Mouse (Mus musculus) gastrocnemius, postnatal 10 days (tissue): ENCODE results near the gene Otulinl. TPM values are rescaled to one million over a fixed set of nuclear protein-coding genes. Genes with fewer than 3 reads are reported as not detected.

Source experiments
- DNase-seq: peaks from one replicate; pipeline ENCODE4 v3.0.0; 2021; ENCODE audit warnings: mixed read lengths
- total RNA-seq, 2 experiments: library from RNA; stranded (reverse); gene quantifications; 2 replicates each; pipeline ENCODE4 v1.2.3; 2021

Otulinl gene
- total RNA-seq, 2 experiments from 2014 or later = 2.3 to 3.6 TPM

DNA sequence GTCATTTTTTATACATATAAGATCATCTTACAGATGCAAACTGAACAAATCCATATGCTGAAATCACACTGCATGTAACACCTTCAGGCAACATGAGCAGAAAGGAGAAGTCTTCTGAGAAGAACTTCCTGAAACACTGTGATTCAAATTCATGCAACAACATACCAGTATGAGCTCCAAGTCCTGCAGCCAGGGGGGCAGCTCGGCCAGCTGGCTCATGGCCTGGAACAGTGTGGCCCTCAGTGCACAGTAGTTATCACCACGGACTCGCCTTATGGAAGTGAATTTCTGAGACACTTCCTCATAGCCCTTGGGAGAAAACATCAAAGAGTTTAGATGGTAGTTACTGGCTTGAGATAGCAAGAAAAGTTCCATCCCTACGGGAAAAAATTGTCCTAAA, 65.2 kb downstream of the Otulinl start:
- DNase-seq = peak; percentile 62

DNA sequence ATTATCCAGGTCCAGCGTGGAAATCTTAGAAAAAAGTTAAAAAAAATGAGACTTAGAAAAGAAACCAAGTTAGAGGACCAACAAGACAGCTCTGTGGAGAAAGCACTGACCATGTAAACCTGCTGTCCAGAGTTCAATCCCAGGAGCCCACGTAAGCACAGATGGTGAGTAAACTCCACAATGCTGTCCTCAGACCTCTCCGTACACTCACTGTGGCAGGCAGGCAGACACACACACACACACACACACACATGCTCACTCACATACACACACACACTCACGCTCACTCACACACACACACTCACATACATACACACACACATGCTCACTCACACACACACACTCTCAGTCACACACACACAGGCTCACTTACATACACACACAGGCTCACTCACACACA, 68.1 kb downstream of the Otulinl start:
- no peak for DNase-seq

DNA sequence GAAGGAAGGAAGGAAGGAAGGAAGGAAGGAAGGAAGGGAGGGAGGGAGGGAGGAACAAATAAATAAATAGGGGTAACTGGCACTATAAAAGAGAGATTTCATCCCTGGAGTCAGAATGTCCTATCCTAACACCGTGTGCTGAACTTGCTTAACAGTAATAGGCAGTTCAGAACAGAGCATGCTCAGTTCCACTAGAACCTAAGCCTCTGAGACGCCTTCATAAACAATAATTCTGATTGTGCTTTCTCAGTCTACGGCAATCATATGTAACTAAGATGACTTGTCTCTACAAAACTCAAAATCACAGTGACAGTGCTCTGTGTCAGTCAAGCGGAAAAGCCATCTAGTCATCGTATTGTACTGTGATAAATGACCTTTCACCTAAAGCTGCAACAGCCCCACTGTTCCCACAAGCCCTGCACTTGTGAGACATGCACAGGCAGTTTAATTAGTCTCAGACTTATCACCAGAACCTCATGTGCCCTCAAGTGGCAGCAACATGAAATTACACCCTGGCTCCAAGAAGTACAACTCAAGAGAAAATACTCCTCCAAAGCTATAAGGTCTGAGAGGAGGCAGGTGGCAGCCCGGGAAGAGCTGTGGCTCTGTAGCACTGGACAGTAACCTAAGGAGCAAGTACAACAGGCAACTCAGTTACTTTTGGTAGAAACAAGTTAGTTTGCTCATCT, 68.7 kb downstream of the Otulinl start:
- peak; percentile 52 for DNase-seq

DNA sequence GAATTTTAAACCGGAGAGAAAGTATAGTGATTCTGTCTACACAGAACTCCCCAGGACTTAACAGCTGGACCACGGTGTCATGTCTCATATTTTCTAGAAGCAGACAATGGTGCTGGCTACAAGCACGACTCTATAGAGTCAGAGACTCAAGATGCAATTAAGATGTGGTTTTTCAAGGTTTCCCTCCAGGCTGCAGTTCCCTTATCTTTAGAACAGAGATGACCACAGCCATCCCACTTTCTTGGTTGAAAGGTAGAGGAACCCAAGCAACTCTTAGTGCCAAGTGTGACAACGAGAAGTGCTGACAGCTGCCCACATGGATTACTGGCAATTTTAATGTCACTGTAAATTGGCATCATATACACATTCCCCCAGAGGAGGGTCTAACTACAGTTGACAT, 71.8 kb downstream of the Otulinl start:
- DNase-seq = no peak

DNA sequence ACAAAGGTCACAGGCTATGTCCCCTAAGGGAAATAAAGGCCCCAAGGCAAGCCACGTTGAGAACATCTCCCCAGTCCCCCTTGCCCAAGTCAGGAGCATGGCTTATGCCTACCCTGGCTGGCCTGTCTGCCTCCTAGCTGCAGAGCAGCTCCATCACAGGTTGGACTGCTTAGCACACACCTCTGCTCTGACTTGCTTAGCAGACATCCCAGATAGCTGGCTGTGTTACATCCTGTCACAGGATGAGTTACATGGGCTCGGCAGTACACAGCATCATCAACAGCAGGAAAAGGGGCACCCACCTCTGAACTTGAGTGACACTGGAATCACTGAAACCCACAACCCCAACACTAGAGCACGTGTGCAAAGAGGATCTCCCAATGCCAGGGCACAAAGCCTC, 76.1 kb downstream of the Otulinl start:
- no peak for DNase-seq

Other genes starting within 250 kb of the Otulinl start
- 10 to 100 TPM; 35.1 to 35.5 TPM for gene Ank, start 214.9 kb downstream of the Otulinl start, total RNA-seq
- gene Otulin, start 50.9 kb downstream of the Otulinl start, total RNA-seq = 10 to 100 TPM; 19.5 to 22.9 TPM